Mouse (Mus musculus) layer of hippocampus, postnatal 14 days (tissue): ENCODE results near the gene Ccdc63. TPM values are rescaled to one million over a fixed set of nuclear protein-coding genes. Genes with fewer than 3 reads are reported as not detected.
"Not testable (repeated sequence)": the region's sequence is repeated elsewhere in the genome, so short reads cannot be mapped to it uniquely, and the experiment has no call there.

Experiments used
- DNase-seq, 2 experiments: peaks; one replicate each; pipeline ENCODE4 v3.0.0; 2021 to 2022; ENCODE audit warnings: low spot score in 2 of 2, mixed read lengths in 1 of 2
- total RNA-seq, 2 experiments: library from RNA; stranded (reverse); gene quantifications; 2 replicates each; pipeline ENCODE4 v1.2.3; 2021

Gene Ccdc63
- total RNA-seq, 2 experiments from 2014 or later: 0.74 to 2.2 TPM

- DNase-seq: not testable (repeated sequence)
Observed at GRCm38 (mm10) chr5:122152508-122152907, 11.9 kb upstream of the Ccdc63 start.

GRCm38 (mm10) chr5:122149259-122149658 lies 8.6 kb upstream of the Ccdc63 start:
- no peak for DNase-seq

- DNase-seq: no peak
Observed at GRCm38 (mm10) chr5:122148107-122148506, 7.5 kb upstream of the Ccdc63 start.

GRCm38 (mm10) chr5:122146609-122147008 lies 6.0 kb upstream of the Ccdc63 start:
- DNase-seq: no peak

- DNase-seq: no peak
Observed at GRCm38 (mm10) chr5:122146056-122146580, 5.5 kb upstream of the Ccdc63 start.

GRCm38 (mm10) chr5:122145381-122146055 lies 4.9 kb upstream of the Ccdc63 start:
- no peak for DNase-seq

GRCm38 (mm10) chr5:122144825-122145224 lies 4.2 kb upstream of the Ccdc63 start:
- DNase-seq: no peak

- no peak for DNase-seq
Observed at GRCm38 (mm10) chr5:122143543-122143942, 2.9 kb upstream of the Ccdc63 start.

- DNase-seq: no peak
Observed at GRCm38 (mm10) chr5:122142230-122142992, 1.8 kb upstream of the Ccdc63 start.

- not testable (repeated sequence) for DNase-seq
Observed at GRCm38 (mm10) chr5:122139771-122140170, 852 bp downstream of the Ccdc63 start.

- no peak for DNase-seq
Observed at GRCm38 (mm10) chr5:122138856-122139255, 1.8 kb downstream of the Ccdc63 start.

- DNase-seq: no peak
Observed at GRCm38 (mm10) chr5:122136508-122137408, 3.9 kb downstream of the Ccdc63 start.

- no peak for DNase-seq
Observed at GRCm38 (mm10) chr5:122135290-122135882, 5.2 kb downstream of the Ccdc63 start.

GRCm38 (mm10) chr5:122134395-122135289 lies 6.0 kb downstream of the Ccdc63 start:
- no peak for DNase-seq

- DNase-seq: no peak
Observed at GRCm38 (mm10) chr5:122133050-122133389, 7.6 kb downstream of the Ccdc63 start.

- DNase-seq: no peak
Observed at GRCm38 (mm10) chr5:122132167-122133049, 8.2 kb downstream of the Ccdc63 start.

GRCm38 (mm10) chr5:122131076-122132051 lies 9.3 kb downstream of the Ccdc63 start:
- peak; percentile 75 to 88 for DNase-seq
